Mouse (Mus musculus) CH12.LX (cell line): ENCODE data around the gene BC048507. TPM values are rescaled to one million over a fixed set of nuclear protein-coding genes. Genes with fewer than 3 reads are reported as not detected.

Experiments used
- DNase-seq: peaks from one replicate; pipeline ENCODE4 v3.0.0-alpha.2; 2013; ENCODE audit errors: extremely low read depth
- H3K27ac ChIP-seq: 2 replicates; pipeline ENCODE4 v1.5.1; 2012; ENCODE audit warnings: low read depth, mild to moderate bottlenecking, control low read depth, moderate library complexity; ENCODE audit not compliant: insufficient read depth
- H3K27me3 ChIP-seq: replicated peaks from 2 replicates; pipeline ENCODE3; 2012; ENCODE audit warnings: inconsistent platforms
- H3K36me3 ChIP-seq, 2 experiments: replicated peaks in 1 of 2; 2 replicates each; pipeline versions ENCODE3 to v1.6.1; 2012; ENCODE audit warnings: inconsistent platforms in 1 of 2, low read length in 1 of 2, mild to moderate bottlenecking in 1 of 2, mixed read lengths in 1 of 2, moderate library complexity in 1 of 2; ENCODE audit not compliant: control insufficient read depth in 1 of 2, insufficient read depth in 1 of 2
- H3K4me1 ChIP-seq, 2 experiments: 2 replicates each; pipeline ENCODE4 v1.6.1; 2012; ENCODE audit warnings: inconsistent platforms in 1 of 2, moderate library complexity in 1 of 2; ENCODE audit not compliant: insufficient read depth in 2 of 2, control insufficient read depth in 1 of 2
- H3K4me2 ChIP-seq: 2 replicates; pipeline ENCODE4 v1.6.1; 2012; ENCODE audit warnings: low read depth, mild to moderate bottlenecking, control low read depth; ENCODE audit not compliant: poor library complexity, insufficient read depth, severe bottlenecking
- H3K4me3 ChIP-seq, 3 experiments: fragments of 150-350 bp in 1 of 3; sonication (generic) in 1 of 3; replicated peaks in 1 of 3; 2 replicates each; pipeline versions ENCODE3 to v1.5.1; 2011 to 2012; ENCODE audit warnings: low read depth in 2 of 3, low read length in 2 of 3, mild to moderate bottlenecking in 2 of 3, moderate library complexity in 2 of 3, control low read depth in 1 of 3, improper control_type of control experiment in 1 of 3, inconsistent platforms in 1 of 3, mixed read lengths in 1 of 3; ENCODE audit not compliant: poor library complexity in 1 of 3
- H3K79me2 ChIP-seq: replicated peaks from 2 replicates; pipeline ENCODE4 v1.6.1; 2012; ENCODE audit warnings: mild to moderate bottlenecking, moderate library complexity; ENCODE audit not compliant: control insufficient read depth, poor library complexity, insufficient read depth, severe bottlenecking; ENCODE audit errors: extremely low read depth
- H3K9ac ChIP-seq: 2 replicates; pipeline ENCODE4 v1.6.1; 2012; ENCODE audit warnings: low read depth, mild to moderate bottlenecking, control low read depth, moderate library complexity; ENCODE audit not compliant: insufficient read depth
- H3K9me3 ChIP-seq: replicated peaks from 2 replicates; pipeline ENCODE3; 2012; ENCODE audit warnings: low read length, inconsistent platforms, mixed read lengths
- ELF1 ChIP-seq: IDR thresholded peaks from 2 replicates; pipeline ENCODE4 v1.6.1; 2014; ENCODE audit warnings: low read depth, mild to moderate bottlenecking, inconsistent platforms, low read length, improper control_type of control experiment
- MAFK ChIP-seq: IDR thresholded peaks from 2 replicates; pipeline ENCODE4 v1.6.1; 2011; ENCODE audit warnings: low read length, improper control_type of control experiment; ENCODE audit not compliant: insufficient replicate concordance
- MXI1 ChIP-seq: IDR thresholded peaks from 2 replicates; pipeline ENCODE4 v1.6.1; 2011; ENCODE audit warnings: mild to moderate bottlenecking, low read depth, low read length, improper control_type of control experiment
- MYC ChIP-seq: IDR thresholded peaks from 2 replicates; pipeline ENCODE4 v1.6.1; 2011; ENCODE audit warnings: low read depth, mild to moderate bottlenecking, improper control_type of control experiment, low read length
- POLR2AphosphoS2 ChIP-seq: IDR thresholded peaks from 2 replicates; pipeline ENCODE4 v1.6.1; 2011; ENCODE audit warnings: low read depth, low read length, improper control_type of control experiment
- dilution Hi-C: fragments of 300-500 bp; cut with MboI; formaldehyde crosslinking; loops from 2 replicates; pipeline ENCODE4 v1.14.3; 2020; ENCODE audit warnings: low sequenced_read_pairs; ENCODE audit not compliant: extremely low pct_unique_long_range_greater_than_20kb, extremely low pct_ligation_motif_present
- in situ Hi-C: fragments of 300-500 bp; cut with MboI; formaldehyde crosslinking; loops from 3 replicates; pipeline ENCODE4 v1.14.3; 2019; ENCODE audit warnings: low sequenced_read_pairs, low pct_ligation_motif_present, low pct_unique_long_range_greater_than_20kb, mixed read lengths
- polyA plus RNA-seq: library from polyadenylated mRNA; unstranded; fragments of >175 nt; gene quantifications from 2 replicates; pipeline ENCODE4 v1.2.1, GENCODE M21; 2012; ENCODE audit warnings: low read depth; ENCODE audit not compliant: insufficient read length
- total RNA-seq, 2 experiments: library from RNA; depleted of rRNA; stranded (reverse); fragments of 300-350 nt in 1 of 2; fragments of >200 nt in 1 of 2; gene quantifications; 2 replicates each; pipeline ENCODE4 v1.2.3; 2012 to 2014

BC048507 gene
- total and polyA plus RNA-seq, 3 experiments = not detected

- Histone ChIP-seq H3K4me2 (no peak overlapping the region), H3K27me3 (peaks cover 4% of the 10 kb centered on the region), H3K79me2 (no peaks in the 10 kb centered on the region), H3K9ac (no peak overlapping the region), H3K9me3 (peaks cover 5% of the 10 kb centered on the region), H3K27ac (no peak overlapping the region), H3K36me3 (no peaks in the 10 kb centered on the region), H3K4me1 (no peaks in the 10 kb centered on the region), H3K4me3 (no peak overlapping the region)
- DNase-seq = no peak
- dilution Hi-C loops = no loop called here
- TF ChIP-seq POLR2AphosphoS2 = no peak
- in situ Hi-C loops = no loop called here
Measured at GRCm38 (mm10) chr13:67883966-67884365, 20.8 kb downstream of the BC048507 start.

DNA sequence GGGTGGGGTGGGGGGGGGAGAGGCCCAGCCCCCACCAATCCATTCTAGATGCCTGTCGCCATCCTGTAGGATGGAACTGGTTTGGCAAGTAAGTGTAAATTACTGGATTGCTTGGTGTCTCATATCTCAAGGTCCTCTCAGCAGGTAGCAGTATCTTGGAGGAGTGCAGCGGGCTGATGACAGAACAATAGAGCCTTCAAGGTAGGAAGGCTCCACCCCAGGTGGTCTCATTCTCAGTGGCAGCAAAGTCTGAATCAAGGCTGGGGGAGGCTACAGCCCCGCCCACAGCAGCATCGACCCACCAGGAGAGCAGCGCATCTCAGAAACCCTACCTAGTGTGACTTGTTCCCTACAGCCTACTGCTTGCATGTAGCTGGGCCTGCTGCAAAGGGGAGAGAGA, 46.6 kb downstream of the BC048507 start:
- no peaks in the 10 kb centered on the region for H3K36me3 ChIP-seq
- in situ Hi-C loops (no loop called here), dilution Hi-C loops (no loop called here)
- no peak for TF ChIP-seq POLR2AphosphoS2
- TF ChIP-seq MYC = no peak
- no peak for TF ChIP-seq ELF1
- TF ChIP-seq MAFK = no peak
- no peak for TF ChIP-seq MXI1
- H3K4me1 ChIP-seq = no peaks in the 10 kb centered on the region
- no peaks in the 10 kb centered on the region for H3K27me3 ChIP-seq
- no peak overlapping the region for H3K27ac ChIP-seq
- H3K4me2 ChIP-seq = no peak overlapping the region
- peaks cover 53% of the 10 kb centered on the region for H3K9me3 ChIP-seq
- no peaks in the 10 kb centered on the region for H3K79me2 ChIP-seq
- no peak for DNase-seq
- no peak overlapping the region for H3K4me3 ChIP-seq
- H3K9ac ChIP-seq = no peak overlapping the region

Other genes starting within 250 kb of the BC048507 start
- gene Gm49345, start 225.6 kb upstream of the BC048507 start, total RNA-seq (2012; rRNA removed) = not detected in 2 replicates
- not detected in 2 replicates for gene Gm49345, start 225.6 kb upstream of the BC048507 start, total RNA-seq (2014; rRNA removed)
- 1.2 and 1.5 TPM in 2 replicates for gene Gm49345, start 225.6 kb upstream of the BC048507 start, polyA plus RNA-seq
- gene Zfp729a, start 225.5 kb upstream of the BC048507 start, total RNA-seq (2012; rRNA removed) = 3.6 and 3.7 TPM in 2 replicates
- 11.2 and 12.6 TPM in 2 replicates for gene Zfp729a, start 225.5 kb upstream of the BC048507 start, total RNA-seq (2014; rRNA removed)
- 4.6 and 4.8 TPM in 2 replicates for gene Zfp729a, start 225.5 kb upstream of the BC048507 start, polyA plus RNA-seq
- 7.3 TPM in 2 replicates for gene Zfp738, start 176.3 kb upstream of the BC048507 start, total RNA-seq (2012; rRNA removed)
- gene Zfp738, start 176.3 kb upstream of the BC048507 start, total RNA-seq (2014; rRNA removed) = 9.4 and 10.3 TPM in 2 replicates
- 4.7 and 4.9 TPM in 2 replicates for gene Zfp738, start 176.3 kb upstream of the BC048507 start, polyA plus RNA-seq
- gene Zfp65, start 134.2 kb upstream of the BC048507 start, total RNA-seq (2012; rRNA removed) = 6.5 and 8.1 TPM in 2 replicates
- gene Zfp65, start 134.2 kb upstream of the BC048507 start, total RNA-seq (2014; rRNA removed) = 13.0 and 16.3 TPM in 2 replicates
- gene Zfp65, start 134.2 kb upstream of the BC048507 start, polyA plus RNA-seq = 4.7 and 6.1 TPM in 2 replicates
- gene Zfp85, start 108.1 kb upstream of the BC048507 start, total RNA-seq (2012; rRNA removed) = 3.0 and 3.3 TPM in 2 replicates
- gene Zfp85, start 108.1 kb upstream of the BC048507 start, total RNA-seq (2014; rRNA removed) = 6.4 and 7.0 TPM in 2 replicates
- 2.7 and 3.1 TPM in 2 replicates for gene Zfp85, start 108.1 kb upstream of the BC048507 start, polyA plus RNA-seq
- not detected in 2 replicates for gene Zfp493, start 83.6 kb upstream of the BC048507 start, total RNA-seq (2012; rRNA removed)
- gene Zfp493, start 83.6 kb upstream of the BC048507 start, total RNA-seq (2014; rRNA removed) = not detected in 2 replicates
- not detected in 2 replicates for gene Zfp493, start 83.6 kb upstream of the BC048507 start, polyA plus RNA-seq
- gene Zfp273, start 49.6 kb upstream of the BC048507 start, total RNA-seq (2012; rRNA removed) = 2.0 and 2.4 TPM in 2 replicates
- 4.1 and 4.5 TPM in 2 replicates for gene Zfp273, start 49.6 kb upstream of the BC048507 start, total RNA-seq (2014; rRNA removed)
- 1.9 and 2.0 TPM in 2 replicates for gene Zfp273, start 49.6 kb upstream of the BC048507 start, polyA plus RNA-seq
- not detected in 2 replicates for gene Gm10037, start 32.2 kb upstream of the BC048507 start, total RNA-seq (2012; rRNA removed)
- gene Gm10037, start 32.2 kb upstream of the BC048507 start, total RNA-seq (2014; rRNA removed) = not detected in 2 replicates
- gene Gm10037, start 32.2 kb upstream of the BC048507 start, polyA plus RNA-seq = not detected in 2 replicates